Mouse (Mus musculus) right cerebral cortex, postnatal 25 days (tissue): ENCODE results near the gene Olfr982.

Experiments
- DNase-seq: peaks from one replicate; pipeline ENCODE4 v3.0.0; 2022

The Olfr982 gene

GRCm38 (mm10) chr9:40073529-40073928 lies at the start of gene Olfr982:
Gene Olfr982 (plus strand): TSS chr9:40073829.
- DNase-seq, result no peak

DNA sequence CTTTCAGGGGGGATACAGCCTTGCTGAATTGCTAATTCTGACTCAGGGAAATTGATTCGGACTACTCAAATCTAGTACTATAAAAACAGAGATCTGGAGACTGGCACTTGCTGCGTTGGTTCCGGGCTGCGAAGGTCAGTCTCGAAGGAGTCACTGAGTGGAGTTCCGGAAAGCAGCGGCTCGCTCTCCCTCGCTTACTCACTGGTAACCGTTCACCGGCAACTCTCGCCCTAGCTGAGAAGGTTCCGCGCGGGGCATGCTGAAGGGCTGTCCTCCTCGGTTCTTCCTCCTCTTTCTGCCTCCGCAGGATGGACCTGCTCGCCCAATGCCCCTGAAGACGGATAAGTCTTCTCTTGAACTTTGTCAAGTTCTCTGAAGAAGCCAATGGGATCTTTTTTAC lies 23.5 kb upstream of the Olfr982 start:
- no peak for DNase-seq

- no peak for DNase-seq
These were observed 19.9 kb downstream of the Olfr982 start, which contains the start of gene Olfr983 for GRCm38 (mm10) chr9:40093495-40093894. Gene Olfr983 (minus strand): TSS chr9:40093595.

- no peak for DNase-seq
These were observed 21.1 kb downstream of the Olfr982 start for GRCm38 (mm10) chr9:40094769-40095168.

DNA sequence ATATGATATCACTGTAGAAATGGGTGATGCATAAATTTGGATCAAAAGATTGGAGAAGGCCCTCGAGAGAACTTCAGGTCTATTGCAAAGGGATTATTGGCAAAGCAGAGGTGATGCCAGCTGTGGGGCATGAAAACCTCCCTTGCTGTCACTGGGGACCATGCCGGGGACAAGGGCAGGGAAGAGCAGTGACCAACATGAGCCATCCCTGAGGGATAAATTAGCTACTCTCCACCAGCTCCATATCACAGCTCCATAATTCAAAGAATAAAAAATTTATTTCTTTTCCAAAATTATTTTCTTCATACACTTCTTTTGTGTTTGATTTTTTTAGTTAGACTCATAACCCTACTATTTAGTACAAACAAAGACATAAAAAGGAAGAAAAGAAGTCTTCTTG lies 40.5 kb downstream of the Olfr982 start, which contains the start of gene Olfr984:
Gene Olfr984 (minus strand): TSS at position 101 of the 400 bp plus-strand sequence.
- no peak for DNase-seq

DNA sequence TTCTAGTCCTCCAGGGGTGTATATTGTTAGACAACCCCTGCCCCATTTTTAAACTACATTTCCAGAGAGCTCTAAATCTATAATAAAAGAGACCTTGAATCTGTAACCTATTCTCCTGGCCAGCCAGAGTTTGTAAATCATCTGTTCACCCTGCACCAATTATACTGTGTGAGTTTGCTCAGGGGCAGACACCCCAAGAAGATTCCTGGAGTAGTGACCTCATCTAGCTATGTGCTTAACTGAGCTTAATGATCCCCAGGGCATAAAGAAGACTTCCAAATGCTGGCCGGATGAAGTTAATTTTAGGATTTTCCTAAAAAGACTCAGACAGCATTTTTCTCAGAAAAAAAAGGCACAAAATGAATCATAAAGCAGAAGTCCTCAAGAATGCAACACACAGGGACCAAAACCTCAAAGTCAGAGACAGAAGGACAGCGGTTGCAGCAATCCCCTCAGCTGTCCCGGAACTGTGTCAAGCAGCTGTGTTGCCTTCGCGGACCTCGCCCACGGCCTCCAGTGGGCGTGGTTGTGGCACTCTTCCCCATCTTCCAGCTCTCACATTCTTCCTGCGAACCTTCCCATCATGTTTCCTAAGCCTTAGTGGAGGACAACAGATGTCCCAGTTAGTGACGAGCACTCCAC lies 43.1 kb downstream of the Olfr982 start:
- DNase-seq, result peak; percentile 10

DNA sequence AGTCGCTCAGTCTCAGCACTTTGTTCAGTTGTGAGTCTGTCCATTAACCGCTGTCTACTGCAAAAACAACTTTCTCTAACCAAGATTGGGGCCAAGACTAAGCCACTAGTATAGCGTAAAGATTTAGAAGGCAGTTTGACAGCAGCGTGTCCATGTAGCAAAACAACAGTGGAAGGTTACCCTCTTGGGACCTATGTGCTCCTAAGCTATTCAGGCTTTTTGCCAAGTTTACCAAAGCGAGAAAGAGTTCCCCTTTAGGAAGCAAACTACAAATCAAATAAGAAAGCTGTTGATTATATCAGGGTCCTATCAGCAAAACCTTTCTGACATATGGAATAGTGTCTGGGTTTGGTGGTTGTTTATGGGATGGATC lies 43.6 kb downstream of the Olfr982 start:
- no peak for DNase-seq
